Mouse (Mus musculus) liver, postnatal 0 days (tissue): ENCODE data around the gene Efemp2.

ENCODE experiments used
- CTCF ChIP-seq: sonication (generic); IDR thresholded peaks from 2 replicates; pipeline ENCODE4 v1.5.1; 2016; ENCODE audit warnings: antibody characterized with exemption, low read depth
- EP300 ChIP-seq: IDR thresholded peaks from 2 replicates; pipeline ENCODE4 v1.6.1; 2016; ENCODE audit warnings: antibody characterized with exemption, low read depth, mild to moderate bottlenecking

GRCm38 (mm10) chr19:5483386-5484359 lies 9.9 kb downstream of the Efemp2 start:
- no peak for TF ChIP-seq CTCF
- TF ChIP-seq EP300: no peak
